Mouse (Mus musculus): ENCODE measurements around the gene Zbtb7b. TPM values are rescaled to one million over a fixed set of nuclear protein-coding genes. Genes with fewer than 3 reads are reported as not detected.
A peak's percentile ranks its signal among the peaks of the same experiment; 100 is the strongest.

Gene Zbtb7b
- total and polyA plus RNA-seq, 2 experiments from 2014 or later: 0.75 to 4.9 TPM

DNA sequence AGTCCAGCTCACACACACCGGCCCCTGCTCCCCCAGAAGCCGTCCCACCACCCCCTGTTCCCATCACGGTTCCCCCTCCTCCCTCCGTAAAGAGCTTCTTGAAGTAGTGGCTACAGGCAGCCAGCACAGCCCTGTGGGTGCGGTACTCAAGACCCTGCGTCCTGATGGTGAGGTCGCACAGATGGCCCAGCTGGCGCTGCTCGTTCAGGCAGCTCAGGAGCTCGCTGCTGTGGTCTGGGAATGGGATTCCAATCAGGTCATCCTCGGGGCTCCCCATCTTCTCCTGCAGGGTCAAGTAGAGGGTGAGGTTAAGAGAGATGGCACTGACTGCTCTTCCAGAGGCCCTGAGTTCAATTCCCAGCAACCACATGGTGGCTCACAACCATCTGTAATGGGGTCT lies 13.3 kb downstream of the Zbtb7b start:
- ATAC-seq (no peak), DNase-seq (no peak)
- 87% methylated on average over 11 of the region's 11 CpGs for WGBS
- Histone ChIP-seq H3K9ac (no peak overlapping the region), H3K36me3 (ENCODE audit: insufficient read depth) (no peaks in the 10 kb centered on the region), H3K4me1 (ENCODE audit: insufficient read depth) (peaks cover 4% of the 10 kb centered on the region), H3K4me3 (ENCODE audit: low read depth, low read length) (no peak overlapping the region), H3K27me3 (ENCODE audit: insufficient read depth, low read length) (no peaks in the 10 kb centered on the region), H3K9me3 (ENCODE audit: low read length) (no peaks in the 10 kb centered on the region), H3K27ac (ENCODE audit: low read depth, low read length) (no peak overlapping the region), H3K4me2 (ENCODE audit: low read depth) (no peak overlapping the region)
- no peak for TF ChIP-seq CTCF (IDR thresholded peaks at IDR 0.05; ENCODE audit: low read depth)

- WGBS: 95% methylated on average over 18 of the region's 18 CpGs
- no peaks in the 10 kb centered on the region for H3K36me3 ChIP-seq (ENCODE audit: insufficient read depth)
Observed at GRCm38 (mm10) chr3:89380711-89381110, 13.9 kb downstream of the Zbtb7b start.

GRCm38 (mm10) chr3:89380291-89380690 lies 14.3 kb downstream of the Zbtb7b start:
- no peak overlapping the region for H3K4me3 ChIP-seq (ENCODE audit: low read depth, low read length)
- no peaks in the 10 kb centered on the region for H3K27me3 ChIP-seq (ENCODE audit: insufficient read depth, low read length)
- no peak overlapping the region for H3K4me2 ChIP-seq (ENCODE audit: low read depth)
- H3K9me3 ChIP-seq (ENCODE audit: low read length): no peaks in the 10 kb centered on the region
- no peaks in the 10 kb centered on the region for H3K36me3 ChIP-seq (ENCODE audit: insufficient read depth)
- ATAC-seq: no peak
- no peak for DNase-seq
- H3K27ac ChIP-seq (ENCODE audit: low read depth, low read length): no peak overlapping the region
- no peak overlapping the region for H3K9ac ChIP-seq
- H3K4me1 ChIP-seq (ENCODE audit: insufficient read depth): peaks cover 4% of the 10 kb centered on the region
- TF ChIP-seq CTCF (IDR thresholded peaks at IDR 0.05; ENCODE audit: low read depth): no peak
- 93% methylated on average over 14 of the region's 14 CpGs for WGBS

More at GRCm38 (mm10) chr3:89380711-89381110, 13.9 kb downstream of the Zbtb7b start:
- no peak for TF ChIP-seq CTCF (IDR thresholded peaks at IDR 0.05; ENCODE audit: low read depth)
- no peak overlapping the region for H3K4me3 ChIP-seq (ENCODE audit: low read depth, low read length)
- no peaks in the 10 kb centered on the region for H3K27me3 ChIP-seq (ENCODE audit: insufficient read depth, low read length)
- H3K4me2 ChIP-seq (ENCODE audit: low read depth): no peak overlapping the region
- DNase-seq (no peak), ATAC-seq (no peak)
- peaks cover 4% of the 10 kb centered on the region for H3K4me1 ChIP-seq (ENCODE audit: insufficient read depth)
- no peaks in the 10 kb centered on the region for H3K9me3 ChIP-seq (ENCODE audit: low read length)
- H3K9ac ChIP-seq: no peak overlapping the region
- no peak overlapping the region for H3K27ac ChIP-seq (ENCODE audit: low read depth, low read length)

DNA sequence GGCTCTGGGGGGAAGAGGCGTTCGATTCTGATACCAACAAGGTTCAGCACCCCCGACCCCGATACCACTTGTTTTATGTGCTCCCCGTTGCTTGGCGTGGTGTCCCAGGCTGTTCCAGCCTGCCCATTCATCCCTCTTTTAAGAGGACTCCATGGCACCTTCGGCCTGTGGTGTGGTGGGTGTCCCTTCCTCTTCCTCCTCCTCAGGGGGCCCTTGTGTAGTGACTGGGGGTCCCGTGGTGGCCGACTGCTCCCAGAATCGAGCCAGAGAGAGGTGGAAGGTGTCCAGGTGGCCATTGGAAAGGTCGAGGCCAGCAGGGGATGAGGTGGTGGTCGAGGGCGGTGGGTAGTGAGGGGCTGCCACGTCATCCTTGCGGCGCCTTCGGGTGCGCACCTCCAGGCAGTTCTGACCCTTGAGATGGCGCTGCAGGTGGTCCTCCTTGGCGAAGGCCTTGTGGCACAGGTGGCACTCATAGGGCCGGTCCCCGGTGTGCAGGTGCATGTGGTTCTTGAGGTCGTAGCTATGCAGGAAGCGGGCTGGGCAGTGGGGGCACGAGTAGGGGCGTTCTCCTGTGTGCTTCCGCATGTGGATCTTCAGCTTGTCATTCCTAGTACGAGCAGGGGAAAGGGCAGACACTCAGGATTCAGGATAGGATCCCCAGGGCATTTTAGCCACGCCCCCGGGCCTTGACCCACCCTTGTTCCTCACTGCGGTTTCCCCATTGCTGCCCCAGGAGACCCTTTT lies 15.0 kb downstream of the Zbtb7b start:
- no peaks in the 10 kb centered on the region for H3K36me3 ChIP-seq (ENCODE audit: insufficient read depth)
- H3K27ac ChIP-seq (ENCODE audit: low read depth, low read length): no peak overlapping the region
- H3K27me3 ChIP-seq (ENCODE audit: insufficient read depth, low read length): no peaks in the 10 kb centered on the region
- TF ChIP-seq CTCF (IDR thresholded peaks at IDR 0.05; ENCODE audit: low read depth): no peak
- no peaks in the 10 kb centered on the region for H3K9me3 ChIP-seq (ENCODE audit: low read length)
- H3K4me1 ChIP-seq (ENCODE audit: insufficient read depth): peaks cover 4% of the 10 kb centered on the region
- no peak for DNase-seq
- WGBS: 89% methylated on average over 31 of the region's 31 CpGs
- ATAC-seq: no peak
- H3K4me2 ChIP-seq (ENCODE audit: low read depth): no peak overlapping the region
- no peak overlapping the region for H3K4me3 ChIP-seq (ENCODE audit: low read depth, low read length)
- H3K9ac ChIP-seq: no peak overlapping the region

- peak overlapping the region; percentile 50 for H3K27ac ChIP-seq (ENCODE audit: low read depth, low read length)
- H3K4me3 ChIP-seq (ENCODE audit: low read depth, low read length): peak overlapping the region; percentile 54
- peak; percentile 95 for ATAC-seq
- H3K36me3 ChIP-seq (ENCODE audit: insufficient read depth): no peaks in the 10 kb centered on the region
- H3K9ac ChIP-seq: peak overlapping the region; percentile 72
- peak; percentile 93 for TF ChIP-seq CTCF (IDR thresholded peaks at IDR 0.05; ENCODE audit: low read depth)
- peak overlapping the region; percentile 88 for H3K4me2 ChIP-seq (ENCODE audit: low read depth)
- WGBS: 3% methylated on average over 29 of the region's 29 CpGs
- peak; percentile 84 for DNase-seq
- peaks cover 4% of the 10 kb centered on the region for H3K4me1 ChIP-seq (ENCODE audit: insufficient read depth)
- no peaks in the 10 kb centered on the region for H3K27me3 ChIP-seq (ENCODE audit: insufficient read depth, low read length)
- H3K9me3 ChIP-seq (ENCODE audit: low read length): no peaks in the 10 kb centered on the region
Observed at GRCm38 (mm10) chr3:89378394-89379067, 16.0 kb downstream of the Zbtb7b start.

GRCm38 (mm10) chr3:89377831-89378230 lies 16.7 kb downstream of the Zbtb7b start:
- no peak for DNase-seq
- H3K4me3 ChIP-seq (ENCODE audit: low read depth, low read length): 0 out of 2 replicates have a peak overlapping the region, but pooled peaks have one; percentile 54
- no peak for ATAC-seq
- H3K27me3 ChIP-seq (ENCODE audit: insufficient read depth, low read length): no peaks in the 10 kb centered on the region; the same call in 1 of the 2 replicates
- H3K9ac ChIP-seq: no peak overlapping the region
- WGBS: 71% methylated on average over 4 of the region's 4 CpGs
- no peaks in the 10 kb centered on the region for H3K36me3 ChIP-seq (ENCODE audit: insufficient read depth)
- TF ChIP-seq CTCF (IDR thresholded peaks at IDR 0.05; ENCODE audit: low read depth): no peak
- peak overlapping the region; percentile 88 for H3K4me2 ChIP-seq (ENCODE audit: low read depth)
- peaks cover 4% of the 10 kb centered on the region for H3K4me1 ChIP-seq (ENCODE audit: insufficient read depth)
- H3K9me3 ChIP-seq (ENCODE audit: low read length): no peaks in the 10 kb centered on the region
- H3K27ac ChIP-seq (ENCODE audit: low read depth, low read length): no peak overlapping the region
